Mouse (Mus musculus) layer of hippocampus, postnatal 36 days (tissue): ENCODE results near the gene C2cd2. TPM values are rescaled to one million over a fixed set of nuclear protein-coding genes. Genes with fewer than 3 reads are reported as not detected.

Experiments
- DNase-seq, 2 experiments: peaks; one replicate each; pipeline ENCODE4 v3.0.0; 2022
- total RNA-seq, 2 experiments: library from RNA; stranded (reverse); gene quantifications; 2 replicates each; pipeline ENCODE4 v1.2.3; 2021

The C2cd2 gene
- total RNA-seq, 2 experiments from 2014 or later, result 16.3 to 17.1 TPM

GRCm38 (mm10) chr16:97941844-97942243 lies 20.6 kb downstream of the C2cd2 start:
- no peak for DNase-seq

- no peak for DNase-seq
Measured at GRCm38 (mm10) chr16:97940471-97940973, 21.9 kb downstream of the C2cd2 start.

DNA sequence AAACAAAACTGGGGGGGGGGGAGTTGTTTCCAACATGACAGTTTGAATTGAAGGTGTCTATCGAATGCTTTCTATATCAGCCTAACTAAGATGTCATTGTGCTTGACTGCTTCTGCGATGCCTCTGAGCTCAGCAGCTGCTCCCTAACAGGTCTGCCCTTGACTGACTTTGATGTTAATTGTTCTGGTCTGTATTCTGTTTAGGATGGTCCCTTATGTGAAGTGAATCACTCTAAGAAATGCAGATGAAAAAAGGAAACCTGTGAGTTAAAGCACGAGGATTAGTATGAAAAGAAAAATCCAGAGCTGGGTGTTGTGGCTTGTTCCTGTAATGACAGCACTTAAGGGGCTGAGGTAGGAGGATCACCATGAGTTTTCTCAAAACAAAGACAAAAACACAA lies 26.6 kb downstream of the C2cd2 start:
- DNase-seq, result no peak

DNA sequence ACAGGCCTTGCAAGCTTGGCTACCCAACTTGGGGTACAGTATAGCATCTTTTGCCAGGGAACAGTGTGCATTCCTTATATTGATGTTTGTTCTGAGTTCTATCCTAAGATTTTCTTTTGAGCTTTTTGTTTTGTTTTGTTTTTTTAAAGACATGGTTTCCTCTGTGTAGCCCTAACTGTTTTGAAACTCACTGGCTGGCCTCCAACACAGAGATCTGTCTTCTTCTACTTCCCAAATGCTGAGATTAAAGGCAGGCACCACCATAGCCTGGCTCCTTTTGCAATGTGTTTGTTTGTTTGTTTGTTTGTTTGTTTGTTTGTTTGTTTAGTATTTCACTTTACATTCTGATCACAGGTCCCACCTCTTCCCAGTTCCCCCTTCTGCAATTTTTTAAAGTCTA lies 32.2 kb downstream of the C2cd2 start:
- no peak for DNase-seq

DNA sequence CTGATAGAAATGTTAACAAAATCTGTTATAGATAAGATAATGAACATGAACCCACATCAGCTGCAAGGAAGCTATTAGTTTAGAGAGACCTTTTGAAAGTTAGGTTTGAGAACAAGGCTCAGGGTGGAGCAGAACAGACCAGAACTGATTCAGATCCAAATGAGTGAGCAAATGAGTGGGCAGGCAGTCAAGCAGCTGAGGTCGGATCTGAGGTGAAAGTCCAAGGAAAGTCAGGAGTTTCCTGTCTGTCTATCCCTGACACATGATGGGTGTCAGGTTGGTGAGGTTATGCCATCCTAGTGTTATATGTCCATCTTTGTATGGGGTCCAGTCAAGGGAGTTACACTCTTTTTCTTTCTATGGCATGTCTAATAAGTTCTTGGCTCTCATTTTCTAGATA lies 32.9 kb downstream of the C2cd2 start:
- no peak for DNase-seq

DNA sequence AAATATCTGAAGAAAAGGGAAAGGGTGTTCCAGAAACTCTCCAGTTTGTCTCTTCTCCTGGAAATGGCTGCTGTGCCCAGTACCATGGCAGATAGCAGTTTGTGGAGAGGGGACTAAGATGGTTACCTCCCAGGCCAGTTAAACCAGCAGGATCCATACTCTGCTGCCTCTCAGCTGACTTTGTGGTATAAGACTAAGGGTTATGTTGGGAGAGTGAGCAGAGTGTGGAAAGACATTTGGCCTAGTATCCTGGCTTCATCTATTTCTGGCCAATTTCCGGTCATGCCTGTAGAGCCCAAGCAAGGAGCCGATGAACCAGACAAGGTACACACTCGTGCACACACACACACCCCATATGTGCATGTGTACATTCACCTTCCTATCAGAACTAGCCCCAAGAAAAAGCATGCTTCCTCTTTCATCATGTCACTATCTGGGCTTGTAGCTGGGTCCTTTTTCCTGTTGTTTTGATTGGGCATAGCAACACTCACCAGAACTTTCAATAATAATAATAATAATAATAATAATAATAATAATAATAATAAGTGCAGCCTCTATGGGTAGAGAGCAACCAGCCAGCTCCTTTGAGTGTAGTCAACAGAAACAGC lies 35.0 kb downstream of the C2cd2 start:
- DNase-seq, result no peak

- no peak for DNase-seq
Measured at GRCm38 (mm10) chr16:97926381-97926780, 36.0 kb downstream of the C2cd2 start.

- DNase-seq, result no peak
Measured at GRCm38 (mm10) chr16:97925760-97926159, 36.6 kb downstream of the C2cd2 start.

GRCm38 (mm10) chr16:97923700-97924099 lies 38.7 kb downstream of the C2cd2 start:
- DNase-seq, result no peak

DNA sequence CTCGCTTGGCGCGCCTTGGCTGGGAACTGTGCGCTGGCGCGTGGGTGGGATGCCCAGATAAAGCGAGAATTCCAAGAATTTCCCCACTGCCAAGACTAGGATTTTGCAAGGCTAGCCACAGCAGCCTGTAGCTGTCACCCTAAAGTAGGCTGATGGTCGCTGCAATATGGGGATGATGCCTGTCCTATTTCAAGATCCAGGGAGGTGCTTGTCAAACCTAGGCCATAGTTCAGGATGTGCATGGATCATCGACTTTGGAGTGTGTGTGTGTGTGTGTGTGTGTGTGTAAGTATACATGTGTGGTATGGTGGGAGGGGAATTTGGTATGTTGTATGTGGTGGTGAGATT lies 39.6 kb downstream of the C2cd2 start:
- no peak for DNase-seq

- DNase-seq, result peak; percentile 88 to 90
Measured at GRCm38 (mm10) chr16:97921961-97922778, 40.2 kb downstream of the C2cd2 start.

- DNase-seq, result no peak
Measured at GRCm38 (mm10) chr16:97920621-97921020, 41.8 kb downstream of the C2cd2 start.

- no peak for DNase-seq
Measured at GRCm38 (mm10) chr16:97919793-97920192, 42.6 kb downstream of the C2cd2 start.

DNA sequence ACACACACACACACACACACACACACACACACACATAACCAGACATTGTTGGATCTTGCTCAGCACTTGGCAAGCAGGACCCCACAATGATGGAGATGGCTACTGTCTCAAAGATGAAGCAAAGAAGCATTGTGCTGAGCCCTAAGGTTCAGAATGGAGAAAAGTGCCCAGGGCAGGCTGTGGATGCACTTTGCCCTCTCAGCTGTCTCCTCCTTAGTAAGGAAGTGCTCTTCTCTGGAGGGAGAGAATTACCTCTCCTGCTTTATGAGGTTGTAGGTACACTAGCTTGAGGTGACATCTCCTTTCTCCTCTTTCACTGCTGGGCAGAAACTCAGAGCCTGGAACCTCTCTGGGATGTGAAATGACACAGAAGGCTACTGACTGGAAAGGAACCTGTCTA lies 49.5 kb downstream of the C2cd2 start:
- no peak for DNase-seq

- DNase-seq, result no peak
Measured at GRCm38 (mm10) chr16:97909356-97909755, 53.0 kb downstream of the C2cd2 start.

DNA sequence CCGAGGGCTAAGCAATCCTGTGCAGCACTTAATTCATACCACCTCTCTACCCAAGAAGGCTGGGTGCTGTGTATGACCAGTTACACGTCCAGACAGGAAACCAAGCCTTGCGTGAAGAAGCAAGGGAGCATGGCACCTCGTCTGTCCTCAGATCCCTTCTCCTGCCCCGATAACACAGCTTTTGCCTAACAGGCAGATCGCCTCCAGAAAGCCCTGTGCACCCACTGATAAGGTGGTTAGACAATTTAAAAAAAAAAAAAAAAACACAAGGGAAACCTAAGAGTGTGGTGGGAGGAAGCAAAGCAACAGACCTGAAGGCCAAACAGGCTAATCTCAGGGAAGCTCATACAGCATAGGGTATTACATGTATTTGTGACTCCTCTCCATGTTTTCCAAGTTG lies 54.9 kb downstream of the C2cd2 start:
- no peak for DNase-seq

GRCm38 (mm10) chr16:97906337-97906736 lies 56.1 kb downstream of the C2cd2 start:
- no peak for DNase-seq

GRCm38 (mm10) chr16:97905449-97905991 lies 56.9 kb downstream of the C2cd2 start:
- no peak for DNase-seq

GRCm38 (mm10) chr16:97904035-97904434 lies 58.4 kb downstream of the C2cd2 start:
- no peak for DNase-seq

- DNase-seq, result no peak
Measured at GRCm38 (mm10) chr16:97897346-97898024, 64.9 kb downstream of the C2cd2 start.

DNA sequence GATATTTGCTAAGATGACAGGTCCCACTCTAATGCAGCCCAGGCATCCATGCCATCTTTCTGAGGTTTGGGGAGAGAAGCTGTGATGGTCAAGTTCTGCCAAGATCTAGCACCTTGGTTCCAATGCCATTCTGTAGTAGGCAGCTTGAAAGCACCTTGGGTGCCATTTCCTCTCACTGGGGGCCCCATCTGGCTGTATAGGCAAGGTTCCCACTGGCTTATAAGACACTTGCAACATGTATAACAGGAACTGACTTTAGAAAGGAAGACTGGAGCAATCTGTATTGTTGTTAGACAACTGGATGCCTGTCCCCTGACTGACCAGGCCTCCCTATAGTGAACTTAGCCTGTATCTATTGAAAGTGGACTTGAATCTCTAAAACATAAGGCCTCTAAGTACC lies 74.6 kb downstream of the C2cd2 start:
- no peak for DNase-seq

DNA sequence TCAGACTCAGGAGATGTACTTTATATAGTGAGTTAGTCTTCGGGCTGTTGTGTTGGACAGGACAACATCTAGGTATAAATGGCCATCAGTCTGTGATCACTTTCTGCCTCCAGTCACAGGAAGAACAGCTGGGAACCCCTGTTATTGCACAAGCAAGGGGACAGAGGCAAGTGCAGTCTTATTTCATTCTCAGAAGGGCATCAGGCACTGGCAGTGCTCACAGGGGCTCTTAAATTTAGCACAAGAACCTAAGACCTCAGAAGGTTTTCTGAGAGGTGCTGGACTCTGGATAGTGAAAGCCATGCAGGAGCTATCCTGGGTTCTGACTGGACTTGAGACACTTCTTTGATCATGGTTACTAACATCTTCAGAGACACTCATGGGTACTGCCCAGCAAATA lies 78.7 kb downstream of the C2cd2 start:
- no peak for DNase-seq

DNA sequence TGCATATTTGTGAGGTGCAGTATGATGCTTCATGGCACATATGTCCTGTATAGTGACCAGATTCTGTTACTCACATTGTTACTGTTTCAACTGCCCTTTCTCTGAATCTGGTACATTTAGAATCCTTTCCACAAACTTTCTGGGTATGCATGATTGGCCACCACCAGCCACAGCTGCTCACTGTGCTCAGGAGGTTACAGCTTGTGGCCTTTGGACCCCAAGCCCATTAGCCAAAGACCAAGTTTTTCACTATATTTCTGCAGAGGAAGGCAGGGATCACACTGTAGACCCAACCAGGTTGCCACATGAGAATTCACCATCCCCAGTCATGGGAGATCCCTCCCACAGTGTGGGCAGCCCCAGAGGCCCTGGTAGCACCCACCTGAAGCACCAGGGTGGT lies 79.5 kb downstream of the C2cd2 start:
- no peak for DNase-seq
